Mouse (Mus musculus): ENCODE measurements around the gene Prdm10. TPM values are rescaled to one million over a fixed set of nuclear protein-coding genes. Genes with fewer than 3 reads are reported as not detected.

Gene Prdm10
- polyA plus RNA-seq (2015; fragmentation: Nextera tagmentation; extraction: Ambion mirVana) = 2.0 TPM in 2 replicates

DNA sequence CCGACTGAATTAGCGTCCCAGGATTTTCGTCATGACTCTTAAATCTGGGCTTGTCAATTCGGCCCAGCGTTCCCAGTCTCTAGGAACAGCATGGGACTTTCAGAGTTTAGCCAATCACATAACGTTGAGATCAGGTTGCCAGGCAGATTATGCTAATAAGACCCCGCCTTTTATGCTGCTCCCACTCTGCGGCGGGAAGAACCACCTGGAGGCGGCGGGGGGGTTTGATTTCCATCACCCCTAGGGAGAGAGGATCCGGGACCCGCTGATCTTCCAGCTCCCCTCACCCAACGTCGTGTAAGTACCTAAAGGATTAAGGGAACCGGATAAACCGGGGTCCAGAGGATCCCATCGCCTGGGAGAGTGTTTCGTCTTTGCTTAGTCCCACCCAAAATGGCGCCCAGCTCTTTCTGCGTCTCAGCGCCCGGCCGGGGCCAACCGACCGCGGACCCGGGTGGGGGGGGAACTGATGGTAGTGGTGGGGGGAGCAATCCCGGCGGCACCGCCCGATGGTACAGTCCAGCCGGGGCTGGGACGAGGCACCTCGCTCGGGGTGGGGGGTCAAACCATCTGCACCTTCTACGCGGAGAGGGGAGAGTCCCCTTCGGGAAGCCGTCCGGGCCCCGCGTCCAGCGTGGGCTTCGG, at the start of gene Prdm10:
Gene Prdm10 (plus strand): TSS at position 173 of the 645 bp plus-strand sequence.

DNA sequence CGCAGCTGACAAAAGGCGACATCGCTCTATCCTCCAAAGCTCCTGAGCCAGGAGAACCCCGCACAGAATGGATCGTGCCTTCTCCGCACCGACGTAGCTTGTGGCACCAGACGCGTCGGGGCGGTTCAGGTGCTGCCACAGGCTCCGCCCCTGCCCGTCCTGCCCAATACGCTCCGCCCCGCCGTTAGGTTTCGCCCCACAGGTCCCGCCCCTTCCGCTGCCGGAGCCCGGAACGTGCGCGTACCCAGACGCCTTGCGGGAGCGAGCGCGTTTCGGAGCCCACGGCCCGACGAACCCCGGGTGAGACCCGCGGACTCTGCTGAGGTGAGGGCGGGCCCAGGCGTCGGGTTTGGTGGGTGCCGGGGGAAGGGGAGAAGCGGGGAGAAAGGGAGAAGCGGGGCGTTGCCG, 105.6 kb downstream of the Prdm10 start, which contains the start of gene Nfrkb:
Gene Nfrkb (plus strand): TSS at position 246 of the 408 bp plus-strand sequence.

Other genes starting within 250 kb of the Prdm10 start
- 6.9 and 7.6 TPM in 2 replicates for gene Zbtb44, start 249.9 kb upstream of the Prdm10 start, polyA plus RNA-seq (2015; fragmentation: Nextera tagmentation; extraction: Ambion mirVana)
- 1.00 and 1.2 TPM in 2 replicates for gene St14, start 148.7 kb upstream of the Prdm10 start, polyA plus RNA-seq (2015; fragmentation: Nextera tagmentation; extraction: Ambion mirVana)
- 199 and 214 TPM in 2 replicates for gene Aplp2, start 68.7 kb upstream of the Prdm10 start, polyA plus RNA-seq (2015; fragmentation: Nextera tagmentation; extraction: Ambion mirVana)
- 9.4 and 10.9 TPM in 2 replicates for gene Nfrkb, start 105.7 kb downstream of the Prdm10 start, polyA plus RNA-seq (2015; fragmentation: Nextera tagmentation; extraction: Ambion mirVana)
- not detected in 2 replicates for gene Tmem45b, start 183.9 kb downstream of the Prdm10 start, polyA plus RNA-seq (2015; fragmentation: Nextera tagmentation; extraction: Ambion mirVana)

All from spleen, postnatal 0 days (tissue).